Mouse (Mus musculus): Measurements from ENCODE around the gene Pagr1b.

DNA sequence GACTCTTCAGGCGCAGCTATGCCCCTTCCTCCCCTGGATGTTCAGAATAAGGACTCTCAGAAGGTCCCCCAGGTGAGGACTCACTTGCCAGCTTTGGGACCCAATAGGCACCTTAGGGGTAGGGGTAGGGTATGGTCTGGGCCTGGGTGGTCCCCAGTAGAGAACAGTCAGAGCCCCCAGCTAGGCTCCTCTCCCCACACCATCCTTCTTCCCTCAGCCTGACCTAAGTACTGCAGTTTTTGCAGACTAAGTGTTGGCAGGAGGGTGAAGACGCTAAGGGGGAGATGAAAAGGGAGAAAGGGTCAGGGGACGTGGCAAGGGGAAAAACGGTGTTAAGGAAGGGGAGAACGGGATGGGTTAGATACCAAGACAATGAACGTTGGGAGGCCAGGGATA is 1.7 kb upstream of the Pagr1b start:
- no peak for TF ChIP-seq CTCF (IDR thresholded peaks at IDR 0.05; ENCODE audit: low read depth)
- TF ChIP-seq EP300 (optimal IDR thresholded peaks at IDR 0.05), result no peak

All from stomach, postnatal 0 days (tissue).